Mouse (Mus musculus) bone marrow, adult 2 months (tissue): ENCODE data around the gene Rhod.
"Not testable (repeated sequence)": the region's sequence is repeated elsewhere in the genome, so short reads cannot be mapped to it uniquely, and the experiment has no call there.

Source experiments
- CTCF ChIP-seq: fragments of 200-500 bp; IDR thresholded peaks from 2 replicates; pipeline ENCODE4 v1.5.1; 2011; ENCODE audit warnings: low read length, control low read depth; ENCODE audit not compliant: control insufficient read depth, insufficient read depth
- POLR2A ChIP-seq: fragments of 200-500 bp; IDR thresholded peaks from 2 replicates; pipeline ENCODE4 v1.6.1; 2011; ENCODE audit warnings: low read depth, mild to moderate bottlenecking, control low read depth, low read length, borderline replicate concordance; ENCODE audit not compliant: control insufficient read depth

DNA sequence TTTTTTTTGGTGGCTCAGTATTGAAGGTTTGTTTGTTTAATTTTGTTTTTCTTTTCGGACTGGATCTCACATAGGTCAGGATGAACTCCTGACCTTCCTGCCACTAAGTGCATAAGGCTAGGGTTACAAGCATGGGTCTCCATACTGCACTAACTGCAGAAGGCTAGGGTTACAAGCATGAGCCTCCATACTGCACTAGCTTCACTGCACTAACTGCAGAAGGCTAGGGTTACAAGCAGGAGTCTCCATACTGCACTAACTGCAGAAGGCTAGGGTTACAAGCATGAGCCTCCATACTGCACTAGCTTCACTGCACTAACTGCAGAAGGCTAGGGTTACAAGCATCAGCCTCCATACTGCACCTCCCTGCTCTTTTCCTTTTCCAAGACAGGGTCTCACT lies 14.8 kb upstream of the Rhod start:
- TF ChIP-seq CTCF, POLR2A: not testable (repeated sequence)
